Mouse (Mus musculus): ENCODE results near the gene 4930518I15Rik. TPM values are rescaled to one million over a fixed set of nuclear protein-coding genes. Genes with fewer than 3 reads are reported as not detected.

Gene 4930518I15Rik
- polyA plus RNA-seq, 1 experiment = not detected

GRCm38 (mm10) chr2:156869554-156869953 lies 11.8 kb upstream of the 4930518I15Rik start:
- 83% methylated on average over 7 of the region's 7 CpGs for WGBS
- TF ChIP-seq POLR2A (IDR thresholded peaks at IDR 0.05; ENCODE audit: insufficient read depth, low read depth, low read length) = no peak
- no peak for TF ChIP-seq CTCF (IDR thresholded peaks at IDR 0.05; ENCODE audit: insufficient read depth, low read depth, low read length)
- H3K27ac ChIP-seq (ENCODE audit: insufficient read depth, low read depth, low read length) = peak overlapping the region; percentile 33; the same call in 1 of the 2 replicates
- H3K4me1 ChIP-seq (ENCODE audit: control insufficient read depth, insufficient read depth, low read length) = no peaks in the 10 kb centered on the region
- H3K4me3 ChIP-seq (ENCODE audit: insufficient read depth, low read depth, low read length) = no peak overlapping the region

- whole genome bisulfite sequencing = 50% methylated on average over 8 of the region's 8 CpGs
- TF ChIP-seq CTCF (IDR thresholded peaks at IDR 0.05; ENCODE audit: insufficient read depth, low read depth, low read length) = no peak
- no peak for TF ChIP-seq POLR2A (IDR thresholded peaks at IDR 0.05; ENCODE audit: insufficient read depth, low read depth, low read length)
- Histone ChIP-seq H3K4me3 (ENCODE audit: insufficient read depth, low read depth, low read length) (no peak overlapping the region), H3K27ac (ENCODE audit: insufficient read depth, low read depth, low read length) (peak overlapping the region; percentile 33; the same call in 1 of the 2 replicates), H3K4me1 (ENCODE audit: control insufficient read depth, insufficient read depth, low read length) (peaks cover under 1% of the 10 kb centered on the region; the same call in 1 of the 2 replicates)
Measured at GRCm38 (mm10) chr2:156868994-156869393, 11.2 kb upstream of the 4930518I15Rik start.

GRCm38 (mm10) chr2:156864481-156864880 lies 6.7 kb upstream of the 4930518I15Rik start:
- H3K27ac ChIP-seq (ENCODE audit: insufficient read depth, low read depth, low read length) = no peak overlapping the region
- no peak overlapping the region for H3K4me3 ChIP-seq (ENCODE audit: insufficient read depth, low read depth, low read length)
- WGBS = 65% methylated on average over 3 of the region's 3 CpGs
- TF ChIP-seq CTCF (IDR thresholded peaks at IDR 0.05; ENCODE audit: insufficient read depth, low read depth, low read length) (no peak), POLR2A (IDR thresholded peaks at IDR 0.05; ENCODE audit: insufficient read depth, low read depth, low read length) (no peak)
- peaks cover 2% of the 10 kb centered on the region; the same call in 1 of the 2 replicates for H3K4me1 ChIP-seq (ENCODE audit: control insufficient read depth, insufficient read depth, low read length)

GRCm38 (mm10) chr2:156863487-156864160 lies 5.9 kb upstream of the 4930518I15Rik start:
- Histone ChIP-seq H3K4me1 (ENCODE audit: control insufficient read depth, insufficient read depth, low read length) (peaks cover 2% of the 10 kb centered on the region; the same call in 1 of the 2 replicates), H3K27ac (ENCODE audit: insufficient read depth, low read depth, low read length) (0 out of 2 replicates have a peak overlapping the region, but pooled peaks have one; percentile 67), H3K4me3 (ENCODE audit: insufficient read depth, low read depth, low read length) (peak overlapping the region; percentile 98)
- WGBS = 2% methylated on average over 28 of the region's 28 CpGs
- no peak for TF ChIP-seq CTCF (IDR thresholded peaks at IDR 0.05; ENCODE audit: insufficient read depth, low read depth, low read length)
- no peak for TF ChIP-seq POLR2A (IDR thresholded peaks at IDR 0.05; ENCODE audit: insufficient read depth, low read depth, low read length)

- H3K4me1 ChIP-seq (ENCODE audit: control insufficient read depth, insufficient read depth, low read length) = peaks cover 2% of the 10 kb centered on the region; the same call in 1 of the 2 replicates
- WGBS = under 1% methylated on average over 98 of the region's 98 CpGs
- peak within 1 kb of the TSS; percentile 67; the same call in 1 of the 2 replicates for H3K27ac ChIP-seq (ENCODE audit: insufficient read depth, low read depth, low read length)
- peak within 1 kb of the TSS; percentile 98 for H3K4me3 ChIP-seq (ENCODE audit: insufficient read depth, low read depth, low read length)
- TF ChIP-seq CTCF (IDR thresholded peaks at IDR 0.05; ENCODE audit: insufficient read depth, low read depth, low read length) (no peak), POLR2A (IDR thresholded peaks at IDR 0.05; ENCODE audit: insufficient read depth, low read depth, low read length) (peak; percentile 93; the same call in 1 of the 2 replicates)
Measured at GRCm38 (mm10) chr2:156862772-156863486, 5.2 kb upstream of the 4930518I15Rik start, which contains the start of gene Rab5if. Rab5if (plus strand) TSS chr2:156863128.

- H3K27ac ChIP-seq (ENCODE audit: insufficient read depth, low read depth, low read length) = peak overlapping the region; percentile 7; the same call in 1 of the 2 replicates
- peak overlapping the region; percentile 63 for H3K4me3 ChIP-seq (ENCODE audit: insufficient read depth, low read depth, low read length)
- H3K4me1 ChIP-seq (ENCODE audit: control insufficient read depth, insufficient read depth, low read length) = peaks cover 2% of the 10 kb centered on the region; the same call in 1 of the 2 replicates
- WGBS = under 1% methylated on average over 19 of the region's 19 CpGs
- TF ChIP-seq POLR2A (IDR thresholded peaks at IDR 0.05; ENCODE audit: insufficient read depth, low read depth, low read length) (no peak), CTCF (IDR thresholded peaks at IDR 0.05; ENCODE audit: insufficient read depth, low read depth, low read length) (no peak)
Measured at GRCm38 (mm10) chr2:156862041-156862717, 4.4 kb upstream of the 4930518I15Rik start.

- WGBS = 77% methylated on average over 7 of the region's 7 CpGs
- TF ChIP-seq CTCF (IDR thresholded peaks at IDR 0.05; ENCODE audit: insufficient read depth, low read depth, low read length) (no peak), POLR2A (IDR thresholded peaks at IDR 0.05; ENCODE audit: insufficient read depth, low read depth, low read length) (no peak)
- no peaks in the 10 kb centered on the region for H3K4me1 ChIP-seq (ENCODE audit: control insufficient read depth, insufficient read depth, low read length)
- no peak overlapping the region for H3K27ac ChIP-seq (ENCODE audit: insufficient read depth, low read depth, low read length)
- no peak overlapping the region for H3K4me3 ChIP-seq (ENCODE audit: insufficient read depth, low read depth, low read length)
Measured at GRCm38 (mm10) chr2:156858671-156859070, 925 bp upstream of the 4930518I15Rik start.

- no peak overlapping the region for H3K4me3 ChIP-seq (ENCODE audit: insufficient read depth, low read depth, low read length)
- TF ChIP-seq POLR2A (IDR thresholded peaks at IDR 0.05; ENCODE audit: insufficient read depth, low read depth, low read length) = no peak
- TF ChIP-seq CTCF (IDR thresholded peaks at IDR 0.05; ENCODE audit: insufficient read depth, low read depth, low read length) = no peak
- no peaks in the 10 kb centered on the region for H3K4me1 ChIP-seq (ENCODE audit: control insufficient read depth, insufficient read depth, low read length)
- 67% methylated on average over 3 of the region's 3 CpGs for WGBS
- H3K27ac ChIP-seq (ENCODE audit: insufficient read depth, low read depth, low read length) = no peak overlapping the region
Measured at GRCm38 (mm10) chr2:156857385-156857791, 358 bp downstream of the 4930518I15Rik start.

Measured in olfactory bulb, adult 2 months (tissue).